Mouse (Mus musculus): ENCODE results near the gene Amy2a1.
"Not testable (repeated sequence)": the region's sequence is repeated elsewhere in the genome, so short reads cannot be mapped to it uniquely, and the experiment has no call there.

The Amy2a1 gene

DNA sequence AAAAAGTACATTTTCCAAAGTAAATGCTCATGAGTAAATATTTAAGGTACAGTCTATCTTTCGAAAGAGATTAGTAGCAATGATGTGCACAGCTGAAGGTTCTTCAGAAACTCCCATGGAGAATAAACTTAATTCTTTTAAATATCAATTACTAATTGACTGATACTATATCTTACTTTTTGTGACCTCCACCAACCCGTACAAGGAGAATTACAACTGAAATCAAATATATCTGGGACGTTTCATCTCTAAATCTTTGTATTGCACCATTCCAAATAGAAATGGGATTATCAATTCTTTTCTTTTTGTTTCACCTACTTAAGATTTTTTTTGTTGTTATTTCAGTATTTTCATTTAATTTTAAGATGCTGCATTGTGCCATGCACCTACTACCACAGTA lies at the start of gene Amy2a1:
Amy2a1 (minus strand) TSS at position 101 of the 400 bp plus-strand sequence.
- DNase-seq (ENCODE audit: low read depth, low spot score), result not testable (repeated sequence)

DNA sequence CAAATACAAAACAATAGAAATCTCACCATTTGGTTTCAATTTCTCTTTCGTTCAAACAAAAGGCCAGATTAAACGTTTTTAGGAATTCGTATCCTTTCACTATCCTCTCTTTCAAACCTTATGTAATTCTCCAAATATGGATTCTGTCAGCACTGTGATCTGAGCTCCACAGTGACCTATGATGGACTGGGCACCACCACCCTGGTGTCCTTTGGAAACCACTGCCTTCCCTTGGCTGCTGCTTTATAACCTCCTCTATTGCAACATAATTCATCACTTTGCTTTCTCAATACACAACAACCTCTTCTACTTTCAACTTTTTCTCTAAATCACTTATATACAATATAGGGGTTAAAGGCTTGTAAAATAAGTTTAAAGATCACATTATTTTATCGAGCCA lies 42.4 kb upstream of the Amy2a1 start:
- DNase-seq (ENCODE audit: low read depth, low spot score), result no peak

DNA sequence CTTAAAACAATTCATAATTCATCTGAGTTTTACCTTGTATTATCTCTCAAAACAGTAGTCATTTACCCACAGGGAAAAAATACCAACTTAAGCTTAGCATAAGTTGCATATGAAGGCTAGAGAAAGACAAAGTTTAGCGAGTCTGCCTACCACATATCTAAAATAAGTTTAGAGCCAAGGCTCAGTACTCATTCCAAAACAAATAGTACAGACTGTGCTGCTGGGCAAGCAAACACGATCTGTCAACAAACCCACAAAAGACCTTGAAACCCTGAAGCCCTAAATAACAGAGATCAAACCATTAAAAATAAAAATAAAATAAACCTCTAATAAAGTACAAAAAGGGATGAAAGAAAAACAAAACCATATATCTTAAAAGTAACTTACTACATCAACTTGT lies 41.9 kb upstream of the Amy2a1 start:
- DNase-seq (ENCODE audit: low read depth, low spot score), result no peak

DNA sequence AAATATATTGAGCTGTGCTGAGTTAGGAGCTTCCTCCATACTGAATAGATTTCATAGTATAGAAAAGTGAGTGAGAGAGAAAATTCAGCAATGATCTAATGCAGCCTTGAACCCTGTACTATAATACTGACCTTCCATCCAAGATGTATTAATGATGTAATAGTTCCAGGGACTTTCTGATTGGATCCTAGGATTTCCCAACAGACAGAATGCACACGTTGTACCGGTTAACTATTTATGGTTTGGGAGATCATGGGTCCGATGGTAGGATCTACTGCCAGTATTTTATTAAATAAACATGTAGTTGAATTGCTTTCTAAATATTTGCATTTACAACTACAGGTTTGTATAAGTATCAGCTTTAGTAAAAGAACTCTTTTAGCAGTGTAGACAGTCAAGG lies 39.9 kb upstream of the Amy2a1 start:
- DNase-seq (ENCODE audit: low read depth, low spot score), result no peak

DNA sequence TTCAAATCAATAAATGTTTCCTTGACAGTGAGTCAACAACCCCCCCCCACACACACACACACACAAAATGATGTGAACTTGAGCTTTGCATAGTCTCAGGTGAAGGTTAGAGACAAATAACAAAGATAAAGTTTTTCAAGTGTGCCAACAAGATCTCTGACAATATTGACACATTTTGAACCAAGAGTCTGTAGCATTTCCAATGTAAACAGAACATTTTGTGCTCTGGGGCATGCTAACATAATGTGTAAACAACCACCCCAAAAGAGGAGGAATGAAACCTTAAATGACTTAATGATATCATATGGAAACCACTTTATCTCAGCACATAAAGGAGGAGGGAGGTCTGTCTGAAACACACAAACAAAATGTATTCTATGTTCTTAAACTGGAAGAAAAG lies 7.5 kb upstream of the Amy2a1 start:
- no peak for DNase-seq (ENCODE audit: low read depth, low spot score)

Data from c-Kit-negative CD71-positive TER-119-positive erythroid progenitor cells, embryonic 14.5 days (primary cell).